In genomic region chr9:119425976-119426415, GRCm38 (mm10) we compare ENCODE assay signal across 10 mouse cellular contexts. TPM values are rescaled to one million over a fixed set of nuclear protein-coding genes. Genes with fewer than 3 reads are reported as not detected.
A peak's percentile ranks its signal among the peaks of the same experiment; 100 is the strongest.
DNase-seq lines count a peak whose midpoint lies in the region; ATAC-seq and TF ChIP-seq lines count a peak whose summit lies in the region.
"Had no signal": no experiment of that assay in that cellular context is flagged by ENCODE, and none has a peak within 500 bp of the region (broad histone marks: within the 10 kb centered on the region; RNA-seq: fewer than 3 reads in every experiment).

No protein-coding gene starts in this region.

- no peak for ATAC-seq in heart, embryonic 14.5 days (ENCODE audit: insufficient number of reproducible peaks, insufficient read depth, low FRiP score, low read depth)
- ATAC-seq in neural tube, embryonic 13.5 days (ENCODE audit: low read depth), result no peak
- ATAC-seq in lung, embryonic 14.5 days (ENCODE audit: insufficient read depth), result no peak; the same call in 1 of the 2 replicates

- H3K27ac ChIP-seq in heart, embryonic 14.5 days (replicated peaks in 1 of 2; ENCODE audit: control insufficient read depth in 1 of 2, insufficient read depth in 1 of 2, low read depth in 2 of 2, low read length in 2 of 2), result peak overlapping the region; percentile 89
- H3K27ac ChIP-seq in neural tube, embryonic 13.5 days (replicated peaks), result peak overlapping the region; percentile 70
- H3K27ac ChIP-seq in lung, embryonic 14.5 days (ENCODE audit: low read depth), result peak overlapping the region; percentile 71; the same call in 1 of the 2 replicates

- no peak for DNase-seq in heart, postnatal 10 days
- DNase-seq in neural tube, embryonic 10.5 days (ENCODE audit: extremely low spot score, low spot score), result no peak
- no peak for DNase-seq in lung, embryonic 14.5 days
- DNase-seq in adrenal gland, adult 18-20 months (ENCODE audit: low spot score in 2 of 2), result no peak
- DNase-seq in right cerebral cortex, adult 2 months (ENCODE audit: low spot score in 2 of 2), result no peak
- no peak for DNase-seq in natural killer cell, adult 2 months (ENCODE audit: low spot score in 2 of 2)
- DNase-seq: thymus, adult 18-20 months had no signal

- intact Hi-C loops in heart, postnatal 10 days (cut with DNase I), result no loop called here

- H3K27me3 ChIP-seq in heart, embryonic 14.5 days (ENCODE audit: control insufficient read depth, insufficient read depth, low read length), result no peaks in the 10 kb centered on the region
- no peaks in the 10 kb centered on the region for H3K27me3 ChIP-seq in neural tube, embryonic 13.5 days
- no peaks in the 10 kb centered on the region for H3K27me3 ChIP-seq in lung, embryonic 14.5 days (ENCODE audit: insufficient read depth, low read length)
- H3K27me3 ChIP-seq: forebrain, embryonic 12.5 days had no signal

- H3K4me2 ChIP-seq in heart, embryonic 14.5 days (ENCODE audit: low read length), result peak overlapping the region; percentile 53
- H3K4me2 ChIP-seq in neural tube, embryonic 13.5 days, result no peak overlapping the region
- no peak overlapping the region for H3K4me2 ChIP-seq in lung, embryonic 14.5 days
- H3K4me2 ChIP-seq: forebrain, embryonic 12.5 days had no signal

- 76% methylated on average over 13 of the region's 13 CpGs for WGBS in heart, embryonic 14.5 days
- 84% methylated on average over 13 of the region's 13 CpGs for WGBS in neural tube, embryonic 13.5 days
- WGBS in lung, embryonic 14.5 days, result 69% methylated on average over 13 of the region's 13 CpGs

- peaks cover 32 to 47% of the 10 kb centered on the region in 2 experiments for H3K4me1 ChIP-seq in heart, embryonic 14.5 days (ENCODE audit: control insufficient read depth in 2 of 2, insufficient read depth in 2 of 2, low read length in 2 of 2)
- H3K4me1 ChIP-seq in neural tube, embryonic 13.5 days (replicated peaks), result peaks cover 51% of the 10 kb centered on the region
- H3K4me1 ChIP-seq in lung, embryonic 14.5 days (ENCODE audit: insufficient read depth), result peaks cover 17% of the 10 kb centered on the region

- TF ChIP-seq CTCF in lung, embryonic 14.5 days (IDR thresholded peaks at IDR 0.05; ENCODE audit: low read depth), result no peak

- peak overlapping the region; percentile 48; the same call in 1 of the 2 replicates for H3K9ac ChIP-seq in heart, embryonic 14.5 days (ENCODE audit: low read length)
- H3K9ac ChIP-seq in neural tube, embryonic 13.5 days, result no peak overlapping the region
- no peak overlapping the region for H3K9ac ChIP-seq in lung, embryonic 14.5 days

- no peaks in the 10 kb centered on the region for H3K9me3 ChIP-seq in heart, embryonic 14.5 days (ENCODE audit: control insufficient read depth, low read length)
- no peaks in the 10 kb centered on the region for H3K9me3 ChIP-seq in neural tube, embryonic 13.5 days
- H3K9me3 ChIP-seq in lung, embryonic 14.5 days (ENCODE audit: low read depth, low read length), result no peaks in the 10 kb centered on the region
- H3K9me3 ChIP-seq: forebrain, embryonic 12.5 days had no signal

- peaks cover 19% of the 10 kb centered on the region for H3K36me3 ChIP-seq in heart, embryonic 14.5 days (ENCODE audit: control insufficient read depth, insufficient read depth, low read length)
- peaks cover 34% of the 10 kb centered on the region for H3K36me3 ChIP-seq in neural tube, embryonic 13.5 days
- peaks cover 20% of the 10 kb centered on the region; the same call in 1 of the 2 replicates for H3K36me3 ChIP-seq in lung, embryonic 14.5 days (ENCODE audit: insufficient read depth)

- no peak overlapping the region for H3K4me3 ChIP-seq in heart, embryonic 14.5 days (ENCODE audit: control insufficient read depth in 1 of 2, insufficient read depth in 1 of 2, low read depth in 1 of 2, low read length in 2 of 2)
- no peak overlapping the region for H3K4me3 ChIP-seq in neural tube, embryonic 13.5 days
- no peak overlapping the region for H3K4me3 ChIP-seq in lung, embryonic 14.5 days (ENCODE audit: low read depth, low read length)
- H3K4me3 ChIP-seq: forebrain, embryonic 12.5 days had no signal

RNA-seq across cellular contexts. Expression of gene Exog, which starts 18.7 kb away (rescaled TPM):
- polyA plus RNA-seq in heart, embryonic 14.5 days (2014; fragmentation: Nextera tagmentation; extraction: Ambion mirVana), result 9.5 and 9.7 TPM in 2 replicates
- total RNA-seq in heart, postnatal 10 days (2021), result 1 to 10 TPM; 2.8 to 4.4 TPM
- polyA plus RNA-seq in neural tube, embryonic 13.5 days (2015; fragmentation: Nextera tagmentation; extraction: Ambion mirVana), result 45.4 and 47.2 TPM in 2 replicates
- polyA plus RNA-seq in lung, embryonic 14.5 days (2014; fragmentation: Nextera tagmentation; extraction: Ambion mirVana), result 32.1 and 33.7 TPM in 2 replicates
- total RNA-seq in adrenal gland, adult 18-20 months (2021), result 1 to 10 TPM; 2.9 to 4.0 TPM

RNA-seq across cellular contexts. Expression of gene Acvr2b, which starts 24.1 kb away (rescaled TPM):
- 18.5 and 21.6 TPM in 2 replicates for polyA plus RNA-seq in heart, embryonic 14.5 days (2014; fragmentation: Nextera tagmentation; extraction: Ambion mirVana)
- 1 to 10 TPM; 6.9 to 7.4 TPM for total RNA-seq in heart, postnatal 10 days (2021)
- 53.7 and 53.9 TPM in 2 replicates for polyA plus RNA-seq in neural tube, embryonic 13.5 days (2015; fragmentation: Nextera tagmentation; extraction: Ambion mirVana)
- 22.7 and 28.2 TPM in 2 replicates for polyA plus RNA-seq in lung, embryonic 14.5 days (2014; fragmentation: Nextera tagmentation; extraction: Ambion mirVana)
- total RNA-seq in adrenal gland, adult 18-20 months (2021), result 1 to 10 TPM; 4.8 to 5.0 TPM
